Mouse (Mus musculus) limb, embryonic 10.5 days (tissue): Measurements from ENCODE around the gene Ift122. TPM values are rescaled to one million over a fixed set of nuclear protein-coding genes. Genes with fewer than 3 reads are reported as not detected.

ENCODE experiments used
- DNase-seq: peaks from one replicate; pipeline ENCODE4 v3.0.0-alpha.2; 2017; ENCODE audit warnings: low spot score
- H3K27ac ChIP-seq: fragments of 300-500 bp; sonication (generic); 2 replicates; pipeline ENCODE4 v1.5.1; 2016; ENCODE audit warnings: mild to moderate bottlenecking
- H3K27me3 ChIP-seq: fragments of 300-500 bp; sonication (generic); 2 replicates; pipeline ENCODE4 v1.6.1; 2016; ENCODE audit warnings: low read depth, mild to moderate bottlenecking; ENCODE audit not compliant: poor library complexity, severe bottlenecking
- H3K36me3 ChIP-seq: fragments of 300-500 bp; sonication (generic); 2 replicates; pipeline ENCODE4 v1.6.1; 2016; ENCODE audit warnings: mild to moderate bottlenecking, moderate library complexity
- H3K4me1 ChIP-seq: fragments of 300-500 bp; sonication (generic); 2 replicates; pipeline ENCODE4 v1.6.1; 2016
- H3K4me3 ChIP-seq: fragments of 300-500 bp; sonication (generic); 2 replicates; pipeline ENCODE4 v1.5.1; 2016; ENCODE audit warnings: mild to moderate bottlenecking, moderate library complexity
- H3K9me3 ChIP-seq: fragments of 300-500 bp; sonication (generic); replicated peaks from 2 replicates; pipeline ENCODE4 v1.6.1; 2016; ENCODE audit warnings: mild to moderate bottlenecking
- WGBS: fragments of 180-500 bp; shearing (Covaris S2); methylation state at CpG from one replicate; pipeline ENCODE4 v1.1.7; 2016; 5-methylcytosine and 5-hydroxymethylcytosine counted together
- polyA plus RNA-seq: library from polyadenylated mRNA; unstranded; fragments of >200 nt; fragmentation: Nextera tagmentation; extraction: Ambion mirVana; gene quantifications from 2 replicates; pipeline ENCODE4 v1.2.1, GENCODE M21; 2016

Gene Ift122
- polyA plus RNA-seq, 1 experiment from 2014 or later = 34.2 TPM

DNA sequence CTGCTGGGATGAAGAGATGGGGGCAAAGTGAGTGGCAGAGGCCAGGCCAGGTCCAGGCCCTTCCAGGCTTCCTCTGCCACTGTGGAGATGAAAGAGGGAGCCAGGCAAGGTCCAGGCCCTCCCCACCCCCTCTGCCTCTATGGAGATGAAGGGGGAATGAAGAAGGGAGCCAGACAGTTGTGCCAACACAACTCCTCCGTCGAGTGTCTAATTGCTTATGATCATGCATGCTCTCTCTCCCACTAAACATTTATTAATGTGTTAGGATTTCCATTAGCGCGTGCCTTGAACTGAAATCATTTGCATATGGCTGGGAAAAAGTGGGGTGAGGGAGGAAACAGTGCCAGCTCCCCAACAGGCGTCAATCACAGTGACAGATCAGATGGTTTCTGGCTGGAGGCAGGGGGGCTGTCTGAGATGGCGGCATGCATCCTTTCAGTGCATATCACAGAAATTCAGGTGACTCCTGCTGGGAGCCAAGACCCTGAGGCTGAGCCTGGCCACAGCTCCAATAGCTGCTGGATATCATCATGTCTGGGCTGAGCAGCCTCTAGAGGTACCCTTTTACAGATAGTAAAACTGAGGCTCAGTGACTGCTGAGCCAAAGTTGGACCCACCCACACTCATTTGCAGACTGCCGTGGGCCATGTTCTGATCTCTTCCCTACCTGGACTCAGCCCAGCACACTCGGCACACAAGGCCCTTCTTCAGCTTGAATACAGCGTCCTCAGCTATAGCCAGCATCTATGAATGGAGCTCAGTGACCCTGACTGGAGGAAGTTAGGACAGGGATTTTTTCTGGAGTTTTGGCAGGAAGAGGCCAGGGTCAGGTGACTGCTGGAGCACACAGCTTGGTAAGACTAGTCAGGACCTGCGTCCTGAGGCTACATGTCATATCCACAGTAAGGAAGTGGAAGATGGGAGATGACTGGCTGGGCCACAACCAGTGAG, 74.3 kb downstream of the Ift122 start:
- 83% methylated on average over 10 of the region's 10 CpGs for WGBS
- Histone ChIP-seq H3K27ac (peak overlapping the region; percentile 72), H3K4me1 (peaks cover 69% of the 10 kb centered on the region), H3K4me3 (no peak overlapping the region), H3K36me3 (no peaks in the 10 kb centered on the region), H3K9me3 (no peaks in the 10 kb centered on the region), H3K27me3 (no peaks in the 10 kb centered on the region)
- no peak for DNase-seq

DNA sequence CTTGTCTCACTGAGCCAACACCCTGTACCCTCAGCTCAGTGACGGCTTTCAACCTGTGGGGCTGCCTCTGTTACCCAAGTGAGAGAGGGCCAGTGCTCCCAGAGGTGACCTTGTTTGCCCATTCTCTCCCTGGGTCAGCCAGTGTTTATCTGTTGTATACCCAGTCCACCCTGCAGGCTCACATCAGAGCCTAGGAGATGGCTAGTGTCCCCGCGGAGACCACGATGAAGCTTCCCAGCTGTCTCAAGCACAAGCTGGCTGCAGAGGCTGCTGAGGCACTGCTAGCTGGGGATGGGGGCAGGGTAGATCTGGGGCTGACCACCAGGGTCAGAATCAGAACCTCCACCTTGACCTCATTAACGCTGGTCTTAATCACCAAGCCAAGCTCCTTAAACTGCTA, 76.7 kb downstream of the Ift122 start:
- H3K4me3 ChIP-seq = no peak overlapping the region
- H3K36me3 ChIP-seq = no peaks in the 10 kb centered on the region
- DNase-seq = no peak
- H3K27ac ChIP-seq = peak overlapping the region; percentile 65
- H3K27me3 ChIP-seq = no peaks in the 10 kb centered on the region
- 54% methylated on average over 5 of the region's 5 CpGs for WGBS
- H3K4me1 ChIP-seq = peaks cover 57% of the 10 kb centered on the region
- no peaks in the 10 kb centered on the region for H3K9me3 ChIP-seq

DNA sequence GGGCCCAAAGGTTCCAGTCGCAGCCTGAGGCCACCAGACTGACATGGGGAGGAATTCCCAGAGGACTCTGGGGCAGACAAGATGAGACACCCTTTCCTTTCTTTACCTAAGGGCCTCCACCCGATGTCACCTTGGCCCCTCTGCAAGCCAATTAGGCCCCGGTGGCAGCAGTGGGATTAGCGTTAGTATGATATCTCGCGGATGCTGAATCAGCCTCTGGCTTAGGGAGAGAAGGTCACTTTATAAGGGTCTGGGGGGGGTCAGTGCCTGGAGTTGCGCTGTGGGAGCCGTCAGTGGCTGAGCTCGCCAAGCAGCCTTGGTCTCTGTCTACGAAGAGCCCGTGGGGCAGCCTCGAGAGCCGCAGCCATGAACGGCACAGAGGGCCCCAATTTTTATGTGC, 78.4 kb downstream of the Ift122 start, which contains the start of gene Rho:
Gene Rho, plus strand, starts transcription at position 110 of the 400 bp plus-strand sequence.
- no peak for DNase-seq
- no peaks in the 10 kb centered on the region for H3K9me3 ChIP-seq
- no peaks in the 10 kb centered on the region for H3K36me3 ChIP-seq
- H3K27me3 ChIP-seq = no peaks in the 10 kb centered on the region
- WGBS = 91% methylated on average over 14 of the region's 14 CpGs
- H3K4me3 ChIP-seq = no peak within 1 kb of the TSS
- H3K27ac ChIP-seq = 0 out of 2 replicates have a peak within 1 kb of the TSS, but pooled peaks have one; percentile 2
- peaks cover 40% of the 10 kb centered on the region for H3K4me1 ChIP-seq

DNA sequence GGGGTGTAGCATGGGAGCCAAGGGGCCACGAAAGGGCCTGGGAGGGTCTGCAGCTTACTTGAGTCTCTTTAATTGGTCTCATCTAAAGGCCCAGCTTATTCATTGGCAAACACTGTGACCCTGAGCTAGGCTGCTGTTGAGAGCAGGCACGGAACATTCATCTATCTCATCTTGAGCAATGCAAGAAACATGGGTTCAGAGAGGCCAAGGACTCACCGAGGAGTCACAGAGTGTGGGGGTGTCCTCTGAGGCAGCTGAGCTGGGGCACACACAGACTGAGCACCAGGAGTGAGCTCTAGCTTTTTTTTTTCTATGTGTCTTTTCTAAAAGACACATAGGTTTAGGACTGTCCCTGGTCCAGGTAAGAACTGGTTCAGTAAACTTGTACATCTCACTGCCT, 79.1 kb downstream of the Ift122 start:
- H3K4me3 ChIP-seq = no peak overlapping the region
- H3K9me3 ChIP-seq = no peaks in the 10 kb centered on the region
- no peaks in the 10 kb centered on the region for H3K27me3 ChIP-seq
- peaks cover 33% of the 10 kb centered on the region for H3K4me1 ChIP-seq
- H3K36me3 ChIP-seq = no peaks in the 10 kb centered on the region
- no peak overlapping the region for H3K27ac ChIP-seq
- 94% methylated on average over 3 of the region's 3 CpGs for WGBS
- no peak for DNase-seq

DNA sequence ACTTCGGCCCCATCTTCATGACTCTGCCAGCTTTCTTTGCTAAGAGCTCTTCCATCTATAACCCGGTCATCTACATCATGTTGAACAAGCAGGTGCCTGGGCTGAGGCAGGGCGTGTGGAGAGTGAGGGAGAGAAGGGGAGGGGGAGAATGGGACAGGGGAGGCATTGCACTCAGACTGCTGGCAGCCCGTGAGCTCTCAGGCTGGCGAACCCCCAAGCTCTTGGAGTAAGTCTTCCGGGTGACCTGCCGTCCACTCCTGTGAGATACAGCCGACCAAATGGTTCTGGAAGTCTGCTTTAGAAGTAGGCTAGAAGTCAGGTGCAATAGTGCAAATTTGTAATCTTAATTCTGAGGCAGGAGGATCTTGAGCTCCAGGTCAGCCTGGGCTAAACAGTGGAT, 82.3 kb downstream of the Ift122 start:
- Histone ChIP-seq H3K4me1 (peaks cover 5% of the 10 kb centered on the region), H3K27ac (0 out of 2 replicates have a peak overlapping the region, but pooled peaks have one; percentile 2), H3K27me3 (no peaks in the 10 kb centered on the region), H3K36me3 (no peaks in the 10 kb centered on the region), H3K9me3 (no peaks in the 10 kb centered on the region), H3K4me3 (no peak overlapping the region)
- WGBS = 88% methylated on average over 8 of the region's 8 CpGs
- DNase-seq = no peak

DNA sequence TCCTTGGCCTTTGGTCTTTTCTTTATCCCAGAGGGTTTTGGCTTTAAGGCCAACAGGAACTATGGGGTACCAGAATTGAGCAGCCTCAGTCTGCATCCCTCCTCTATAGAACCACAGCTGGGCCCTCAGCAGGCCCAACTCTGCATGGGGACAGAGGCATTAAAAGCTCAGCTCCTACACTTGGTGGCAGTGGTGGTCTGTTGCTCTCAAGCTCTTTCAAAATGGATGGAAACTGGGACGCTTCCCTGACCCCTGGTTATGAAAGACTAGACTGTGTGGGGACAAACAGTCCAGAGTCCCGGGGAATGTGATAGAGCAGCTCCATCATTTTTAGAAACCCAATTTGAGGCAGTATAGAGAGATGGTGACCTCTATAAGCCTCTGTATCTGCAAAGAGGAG, 84.7 kb downstream of the Ift122 start:
- Histone ChIP-seq H3K4me3 (no peak overlapping the region), H3K9me3 (no peaks in the 10 kb centered on the region), H3K27me3 (peaks cover 4% of the 10 kb centered on the region; the same call in 1 of the 2 replicates), H3K36me3 (no peaks in the 10 kb centered on the region), H3K27ac (no peak overlapping the region), H3K4me1 (peaks cover 11% of the 10 kb centered on the region)
- WGBS = 95% methylated on average over 2 of the region's 2 CpGs
- no peak for DNase-seq

DNA sequence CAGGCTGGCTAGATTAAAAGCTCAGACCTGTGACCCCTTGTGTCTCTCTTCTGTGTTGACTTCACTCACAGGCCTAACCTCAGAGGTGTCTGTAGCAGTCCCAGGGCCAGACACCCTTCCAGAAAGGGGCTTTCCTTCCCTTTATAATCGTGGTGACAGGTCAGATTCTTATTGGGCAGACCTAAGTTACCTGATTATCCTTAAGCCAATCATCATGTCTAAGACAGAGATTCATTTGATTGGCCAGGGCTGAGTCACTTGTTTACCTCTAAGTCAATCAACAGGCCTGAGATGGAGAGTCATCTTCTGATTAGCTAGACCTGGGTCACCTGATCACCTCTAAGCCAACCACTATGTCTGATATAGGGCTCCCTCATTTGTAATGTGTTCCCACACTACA, 85.5 kb downstream of the Ift122 start:
- no peak for DNase-seq
- H3K27me3 ChIP-seq = peaks cover 4% of the 10 kb centered on the region; the same call in 1 of the 2 replicates
- 77% methylated on average over 1 of the region's 1 CpGs for WGBS

DNA sequence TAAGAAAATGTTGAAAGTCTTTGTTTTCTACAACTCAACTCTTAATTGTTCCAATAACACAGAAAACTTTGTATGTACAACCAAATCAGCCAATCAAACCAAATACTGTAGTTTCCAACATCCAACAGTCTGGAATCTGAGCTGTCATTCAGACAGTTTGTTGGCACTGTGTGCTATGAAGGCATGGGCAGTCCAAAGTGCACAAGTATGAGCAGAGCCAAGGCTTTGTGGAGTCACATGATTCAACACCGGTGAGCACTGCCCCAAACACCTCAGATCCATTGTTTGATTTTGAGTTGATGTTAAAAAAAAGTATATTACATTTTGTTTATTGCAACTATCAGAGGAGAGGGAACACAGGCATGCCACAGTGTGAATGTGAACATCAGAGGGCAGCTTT, 87.3 kb downstream of the Ift122 start:
- Histone ChIP-seq H3K27ac (no peak overlapping the region), H3K27me3 (peaks cover 4% of the 10 kb centered on the region; the same call in 1 of the 2 replicates), H3K4me3 (no peak overlapping the region), H3K4me1 (peaks cover 11% of the 10 kb centered on the region), H3K9me3 (no peaks in the 10 kb centered on the region), H3K36me3 (no peaks in the 10 kb centered on the region)
- DNase-seq = no peak
- WGBS = 88% methylated on average over 1 of the region's 1 CpGs

More for the DNA sequence above, 85.5 kb downstream of the Ift122 start:
- Histone ChIP-seq H3K36me3 (no peaks in the 10 kb centered on the region), H3K4me1 (peaks cover 11% of the 10 kb centered on the region), H3K9me3 (no peaks in the 10 kb centered on the region), H3K27ac (no peak overlapping the region), H3K4me3 (no peak overlapping the region)

DNA sequence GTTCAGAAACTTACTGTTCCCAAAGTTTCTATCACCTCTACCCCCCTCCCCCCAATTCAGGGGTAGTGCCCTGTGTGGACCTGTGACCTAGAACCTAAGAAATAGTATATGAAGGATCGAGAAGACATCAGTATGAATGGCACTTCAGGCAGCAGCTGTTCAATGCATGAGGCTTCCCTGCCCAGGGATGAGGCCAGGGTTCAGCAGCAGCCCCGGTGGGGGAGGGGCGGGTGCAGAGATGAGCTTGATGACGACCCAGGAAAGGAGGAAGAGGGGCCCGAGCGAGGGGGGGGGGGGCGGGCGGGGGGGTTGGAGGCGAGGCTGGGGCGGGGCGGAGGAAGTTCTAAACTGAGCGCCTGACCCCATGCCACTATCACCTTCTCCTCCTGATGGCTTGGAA, 87.9 kb downstream of the Ift122 start:
- WGBS = 9% methylated on average over 8 of the region's 12 CpGs

DNA sequence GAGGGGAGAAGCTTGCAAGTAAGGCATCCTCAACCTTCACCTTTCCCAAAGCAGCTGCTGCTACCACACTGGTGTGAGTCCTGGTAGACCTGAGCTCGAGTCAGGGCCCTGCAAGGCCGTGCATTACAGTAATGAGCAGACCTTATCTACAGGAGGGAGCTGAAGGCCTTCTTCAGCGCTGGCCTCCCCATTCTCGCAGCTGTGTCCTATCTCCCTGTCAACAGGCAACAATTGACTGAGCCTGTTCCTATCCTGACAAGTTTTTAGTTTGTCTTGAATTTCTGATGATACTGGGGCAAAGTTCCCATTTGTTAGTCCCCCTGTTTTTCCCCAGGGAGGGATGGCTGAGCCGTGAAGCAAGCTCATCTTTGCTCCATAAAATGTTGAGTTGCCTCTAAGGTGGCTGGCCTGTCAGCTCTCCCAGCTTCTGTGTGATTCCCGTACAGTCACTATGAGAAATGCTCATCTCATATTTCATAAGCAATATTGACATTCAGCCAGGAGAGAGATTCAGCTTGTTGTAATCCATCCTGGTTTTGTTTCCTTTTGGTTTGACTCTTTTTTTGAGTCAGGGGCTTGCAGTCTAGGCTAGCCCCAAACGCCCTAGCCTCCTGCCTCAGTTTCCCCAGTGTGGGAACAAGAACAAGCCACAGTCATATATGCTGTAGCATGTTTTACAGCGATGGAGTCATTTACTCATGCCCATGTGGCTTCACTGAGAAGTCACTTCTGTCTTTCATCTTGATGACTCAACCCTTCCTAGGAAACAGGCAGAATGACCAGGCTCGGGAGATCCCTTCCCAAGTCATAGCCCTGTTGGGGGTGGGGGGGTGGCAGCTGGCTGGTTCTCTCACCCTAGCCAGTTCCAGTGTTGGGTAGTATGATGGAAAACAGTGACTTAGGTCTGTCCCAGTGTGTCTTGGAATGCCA, 90.5 kb downstream of the Ift122 start:
- no peak for DNase-seq

More for the DNA sequence above, 87.9 kb downstream of the Ift122 start:
- H3K27ac ChIP-seq = no peak overlapping the region
- no peaks in the 10 kb centered on the region for H3K9me3 ChIP-seq
- DNase-seq = no peak
- H3K36me3 ChIP-seq = no peaks in the 10 kb centered on the region
- peaks cover 4% of the 10 kb centered on the region; the same call in 1 of the 2 replicates for H3K27me3 ChIP-seq
- H3K4me1 ChIP-seq = peaks cover 11% of the 10 kb centered on the region
- H3K4me3 ChIP-seq = no peak overlapping the region

DNA sequence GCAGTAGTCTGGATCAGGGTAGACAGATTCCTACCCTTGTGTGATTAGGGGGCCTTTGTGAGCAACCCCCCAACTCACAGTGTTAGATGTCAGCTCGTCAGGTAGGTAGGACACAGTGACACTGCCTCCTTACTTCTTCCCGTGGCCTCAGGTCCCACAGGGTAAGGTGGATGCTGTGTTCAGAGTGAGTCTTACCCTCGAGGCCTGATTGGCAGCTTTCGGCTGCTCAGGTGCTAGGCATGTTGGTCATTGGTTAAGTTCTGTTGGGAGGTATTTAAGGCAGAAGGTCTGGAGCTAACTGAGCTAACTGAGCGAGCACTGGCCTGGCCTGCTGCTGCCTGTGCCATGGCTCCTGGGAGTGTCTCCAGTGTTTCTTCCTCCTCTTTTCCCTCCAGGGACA, 91.4 kb downstream of the Ift122 start, which contains the start of gene H1foo:
Gene H1foo, plus strand, starts transcription at position 301 of the 400 bp plus-strand sequence.
- no peaks in the 10 kb centered on the region for H3K36me3 ChIP-seq
- no peaks in the 10 kb centered on the region for H3K9me3 ChIP-seq
- no peak for DNase-seq
- H3K4me3 ChIP-seq = no peak within 1 kb of the TSS
- peaks cover 17% of the 10 kb centered on the region for H3K4me1 ChIP-seq
- H3K27me3 ChIP-seq = peaks cover 4% of the 10 kb centered on the region; the same call in 1 of the 2 replicates
- H3K27ac ChIP-seq = no peak within 1 kb of the TSS
- WGBS = 87% methylated on average over 5 of the region's 5 CpGs

More for the DNA sequence above, 90.5 kb downstream of the Ift122 start:
- Histone ChIP-seq H3K9me3 (no peaks in the 10 kb centered on the region), H3K4me1 (peaks cover 17% of the 10 kb centered on the region), H3K27me3 (peaks cover 4% of the 10 kb centered on the region; the same call in 1 of the 2 replicates), H3K36me3 (no peaks in the 10 kb centered on the region), H3K27ac (no peak overlapping the region), H3K4me3 (no peak overlapping the region)
- 79% methylated on average over 9 of the region's 9 CpGs for WGBS

DNA sequence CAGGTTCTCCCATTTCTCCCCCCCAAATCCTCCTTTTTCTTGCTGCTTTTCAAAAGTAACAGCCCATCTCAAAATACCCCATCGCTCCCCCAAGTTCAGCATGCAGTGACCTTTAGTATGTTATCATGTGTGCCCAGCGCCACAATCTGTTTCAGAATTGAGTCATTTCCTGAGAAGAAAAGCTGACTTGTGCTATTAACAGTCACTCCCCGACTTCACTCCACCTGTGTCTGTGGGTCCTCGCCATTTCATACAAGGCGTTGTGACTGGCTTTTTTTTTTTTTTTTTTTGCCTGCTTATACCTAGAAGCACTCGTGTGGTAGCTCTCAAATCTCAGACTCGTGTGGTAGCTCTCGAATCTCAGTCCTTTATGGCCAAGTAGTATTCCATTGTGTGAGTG, 92.4 kb downstream of the Ift122 start:
- peaks cover 16% of the 10 kb centered on the region for H3K4me1 ChIP-seq
- no peak overlapping the region for H3K4me3 ChIP-seq
- DNase-seq = no peak
- no peak overlapping the region for H3K27ac ChIP-seq
- 87% methylated on average over 8 of the region's 8 CpGs for WGBS
- H3K9me3 ChIP-seq = no peaks in the 10 kb centered on the region
- peaks cover 4% of the 10 kb centered on the region; the same call in 1 of the 2 replicates for H3K27me3 ChIP-seq
- no peaks in the 10 kb centered on the region for H3K36me3 ChIP-seq
